10 mouse cellular contexts compared by ENCODE assay signal in genomic region chr1:36129126-36129525, GRCm38 (mm10).
DNase-seq lines count a peak whose midpoint lies in the region; TF ChIP-seq lines count a peak whose summit lies in the region.
"Had no signal": no experiment of that assay in that cellular context is flagged by ENCODE, and none has a peak within 500 bp of the region (broad histone marks: within the 10 kb centered on the region; RNA-seq: fewer than 3 reads in every experiment).

No protein-coding gene starts in this region.

- intact Hi-C loops in gastrocnemius, postnatal 36 days (cut with DNase I) = no loop called here

- peak; percentile 29; the same call in 1 of the 2 replicates for TF ChIP-seq EP300 in CH12.LX (IDR thresholded peaks at IDR 0.05; ENCODE audit: low read length)

- no peak overlapping the region for H3K9ac ChIP-seq in CH12.LX (ENCODE audit: insufficient read depth, low read depth)
- H3K9ac ChIP-seq: embryonic facial prominence, embryonic 13.5 days had no signal

- H3K4me1 ChIP-seq in CH12.LX (ENCODE audit: control insufficient read depth in 1 of 2, insufficient read depth in 2 of 2) = peaks cover 10 to 25% of the 10 kb centered on the region in 2 experiments
- H3K4me1 ChIP-seq in thymus, adult 2 months (replicated peaks; ENCODE audit: control insufficient read depth, insufficient read depth, low read length) = peaks cover 36% of the 10 kb centered on the region
- H3K4me1 ChIP-seq: embryonic facial prominence, embryonic 13.5 days had no signal

- H3K4me3 ChIP-seq in CH12.LX (replicated peaks in 1 of 3; ENCODE audit: low read depth in 2 of 3, low read length in 2 of 3, poor library complexity in 1 of 3) = no peak overlapping the region
- no peak overlapping the region for H3K4me3 ChIP-seq in thymus, adult 2 months (ENCODE audit: control insufficient read depth, insufficient read depth, low read length)
- H3K4me3 ChIP-seq: embryonic facial prominence, embryonic 13.5 days; limb, embryonic 10.5 days had no signal

- WGBS in thymus, adult 2 months = 11% methylated on average over 4 of the region's 4 CpGs

- no peak for TF ChIP-seq POLR2A in CH12.LX (IDR thresholded peaks at IDR 0.05; ENCODE audit: low read depth, low read length)
- TF ChIP-seq POLR2A in thymus, adult 2 months (IDR thresholded peaks at IDR 0.05; ENCODE audit: control insufficient read depth, extremely low read depth, insufficient read depth, low read length, poor library complexity) = no peak

- dilution Hi-C loops in CH12.LX (cut with MboI; ENCODE audit: extremely low pct_ligation_motif_present, extremely low pct_unique_long_range_greater_than_20kb, low sequenced_read_pairs) = no loop called here

- no peaks in the 10 kb centered on the region for H3K27me3 ChIP-seq in CH12.LX (replicated peaks)
- no peaks in the 10 kb centered on the region for H3K27me3 ChIP-seq in thymus, adult 2 months (ENCODE audit: control insufficient read depth, insufficient read depth, low read length)
- H3K27me3 ChIP-seq: embryonic facial prominence, embryonic 13.5 days had no signal

- no peak for TF ChIP-seq CTCF in CH12.LX (conservative IDR thresholded peaks at IDR 0.05 in 1 of 2, IDR thresholded peaks at IDR 0.05 in 1 of 2; ENCODE audit: low read depth in 2 of 2, low read length in 2 of 2)
- TF ChIP-seq CTCF in thymus, adult 2 months (IDR thresholded peaks at IDR 0.05; ENCODE audit: borderline replicate concordance, control insufficient read depth, extremely low read depth, insufficient read depth, low read length, poor library complexity) = no peak

- no peaks in the 10 kb centered on the region for H3K79me2 ChIP-seq in CH12.LX (replicated peaks; ENCODE audit: control insufficient read depth, extremely low read depth, insufficient read depth, poor library complexity, severe bottlenecking)

- no peak for TF ChIP-seq RAD21 in CH12.LX (IDR thresholded peaks at IDR 0.05; ENCODE audit: low read depth, low read length)

- DNase-seq in 3T3-L1 (ENCODE audit: low read depth, low spot score) (peak; percentile 71), CH12.LX (ENCODE audit: extremely low read depth) (peak; percentile 42)
- peak; percentile 70 for DNase-seq in kidney, adult 11 months
- peak; percentile 54 for DNase-seq in lung, postnatal 10 days
- DNase-seq in gastrocnemius, postnatal 36 days = no peak
- DNase-seq in layer of hippocampus, postnatal 10 days (ENCODE audit: low spot score in 2 of 2) = no peak
- DNase-seq in thymus, adult 2 months = no peak
- no peak for DNase-seq in adrenal gland, postnatal 10 days

- H3K9me3 ChIP-seq in CH12.LX (replicated peaks; ENCODE audit: low read length) = peaks cover 6% of the 10 kb centered on the region
- H3K9me3 ChIP-seq: embryonic facial prominence, embryonic 13.5 days; limb, embryonic 10.5 days had no signal

- H3K27ac ChIP-seq in CH12.LX (ENCODE audit: insufficient read depth, low read depth) = no peak overlapping the region
- H3K27ac ChIP-seq in thymus, adult 2 months (ENCODE audit: control insufficient read depth, insufficient read depth, low read length) = no peak overlapping the region
- H3K27ac ChIP-seq: embryonic facial prominence, embryonic 13.5 days; limb, embryonic 10.5 days had no signal

- no peak overlapping the region for H3K4me2 ChIP-seq in CH12.LX (ENCODE audit: insufficient read depth, low read depth, poor library complexity, severe bottlenecking)
- H3K4me2 ChIP-seq: embryonic facial prominence, embryonic 13.5 days had no signal

- in situ Hi-C loops in CH12.LX (cut with MboI; ENCODE audit: low pct_ligation_motif_present, low pct_unique_long_range_greater_than_20kb, low sequenced_read_pairs) = no loop called here

- peaks cover 2% of the 10 kb centered on the region in 2 experiments for H3K36me3 ChIP-seq in CH12.LX (replicated peaks in 1 of 2; ENCODE audit: control insufficient read depth in 1 of 2, insufficient read depth in 1 of 2, low read length in 1 of 2)
- no peaks in the 10 kb centered on the region for H3K36me3 ChIP-seq in thymus, adult 2 months (ENCODE audit: control insufficient read depth, insufficient read depth, low read length)
- H3K36me3 ChIP-seq: embryonic facial prominence, embryonic 13.5 days; limb, embryonic 10.5 days had no signal

TF ChIP-seq in CH12.LX, 34 proteins besides CTCF, POLR2A, EP300 and RAD21:
- TF ChIP-seq MAFK (IDR thresholded peaks at IDR 0.05; ENCODE audit: insufficient replicate concordance, low read length) (no peak), MXI1 (IDR thresholded peaks at IDR 0.05; ENCODE audit: low read depth, low read length) (no peak), ZC3H11A (IDR thresholded peaks at IDR 0.05; ENCODE audit: low read depth, low read length) (no peak), SIN3A (IDR thresholded peaks at IDR 0.05; ENCODE audit: low read length) (no peak), TCF12 (IDR thresholded peaks at IDR 0.05; ENCODE audit: low read depth, low read length) (no peak)

Comparison
In these comparisons a context has a peak if more than half of its experiments do, and no peak if none do; other contexts are left out.
1. DNase-seq: peak in 3T3-L1 (single experiment), CH12.LX (single experiment), kidney, adult 11 months (single experiment) and lung, postnatal 10 days (single experiment); none in gastrocnemius, postnatal 36 days (0 of 2), layer of hippocampus, postnatal 10 days (0 of 2), thymus, adult 2 months (single experiment) and adrenal gland, postnatal 10 days (single experiment).